Mouse (Mus musculus): Measurements from ENCODE around the gene Zfp800.

Zfp800 gene

DNA sequence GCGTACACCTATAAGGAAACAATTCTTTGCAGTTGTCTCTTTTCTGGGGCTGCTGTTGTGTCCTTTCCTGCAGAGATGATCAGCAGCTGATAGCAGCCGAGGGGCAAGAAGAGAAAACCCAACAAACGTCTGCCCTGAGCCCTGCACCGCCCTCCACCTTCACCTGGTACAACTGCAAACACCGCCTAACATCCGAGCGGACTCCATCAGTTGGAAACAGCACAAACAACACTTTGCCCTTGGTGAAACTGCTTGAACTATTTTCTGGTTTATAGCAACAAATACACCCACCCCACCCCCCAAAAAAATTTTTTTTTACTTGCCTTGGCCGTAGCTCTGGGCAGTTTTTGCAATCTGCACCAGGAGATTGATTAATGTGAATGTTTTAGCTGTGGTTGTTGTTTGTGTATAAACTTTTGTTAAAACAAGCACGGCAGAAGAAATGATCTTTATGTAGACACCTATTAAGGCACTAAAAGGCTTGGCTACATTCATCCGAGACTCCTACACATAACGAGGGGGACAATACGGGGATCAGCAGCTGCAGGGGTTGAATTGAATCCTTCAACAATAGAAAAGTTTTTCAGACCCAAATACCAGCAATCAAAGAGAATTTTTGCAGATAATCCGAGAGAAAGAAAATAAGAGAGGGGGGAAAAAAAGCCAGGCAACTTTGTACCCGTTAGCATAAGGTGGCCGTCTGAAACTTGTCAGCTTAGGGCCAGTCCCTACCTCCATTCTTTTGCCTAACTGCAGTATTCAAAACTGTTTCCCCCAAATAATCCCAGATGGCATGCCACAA, 1.6 kb downstream of the Zfp800 start:
- no peak for DNase-seq

DNA sequence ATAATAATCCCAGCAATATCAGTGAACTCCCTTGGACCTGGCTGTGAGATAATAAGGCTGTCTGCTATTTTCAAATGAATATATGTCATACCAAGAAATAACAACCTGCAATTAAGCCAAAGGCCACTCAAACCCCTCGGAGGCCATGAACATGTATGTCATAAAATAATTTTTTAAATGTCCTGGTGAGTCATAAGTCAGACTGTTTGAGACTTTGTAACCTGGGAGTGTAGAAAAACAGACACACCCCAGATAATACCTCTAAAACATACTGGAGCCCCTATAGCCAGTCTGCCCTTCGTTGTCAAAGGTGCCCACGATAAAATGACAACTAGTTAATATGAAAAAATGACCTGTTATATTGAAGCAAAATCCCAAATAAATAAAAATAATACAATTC, 8.8 kb downstream of the Zfp800 start:
- DNase-seq: no peak

DNA sequence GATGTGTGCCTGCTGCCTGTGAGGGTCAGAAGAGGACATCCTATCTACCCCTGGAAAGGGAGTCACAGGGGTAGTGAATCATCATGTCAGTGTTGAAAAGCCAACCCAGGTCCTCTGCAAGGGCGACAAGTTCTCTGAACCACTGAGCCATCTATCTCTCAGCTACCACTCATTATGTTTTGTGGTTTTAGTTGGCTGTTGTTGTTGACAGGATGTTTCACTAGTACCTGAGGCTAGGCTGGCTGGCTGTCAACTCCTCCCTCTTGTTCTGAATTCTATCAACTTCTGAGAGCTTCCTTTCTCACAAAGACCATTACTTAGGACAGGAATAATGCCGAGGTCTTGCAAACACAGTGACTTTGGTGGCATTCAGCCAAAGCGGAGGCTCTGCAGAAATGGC, 12.6 kb downstream of the Zfp800 start:
- DNase-seq: no peak

DNA sequence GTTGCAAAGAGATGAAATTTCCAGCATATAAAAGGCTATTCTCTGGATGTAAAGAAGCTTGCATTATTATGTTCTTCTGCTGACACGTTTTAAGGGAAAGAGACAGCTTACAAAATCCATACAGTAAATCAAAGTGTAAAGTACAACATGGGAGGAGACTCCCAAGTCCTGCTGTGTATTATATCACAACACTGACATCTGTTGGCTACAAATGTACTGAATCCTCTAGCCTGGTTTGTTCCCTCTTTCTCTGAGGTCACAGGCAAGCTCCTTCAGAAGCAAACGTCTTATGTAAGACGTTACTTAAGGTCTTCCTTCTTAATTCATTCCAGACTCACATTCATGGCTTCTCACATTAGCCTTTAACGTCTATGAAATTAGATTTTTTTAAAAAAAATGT, 15.8 kb downstream of the Zfp800 start:
- no peak for DNase-seq

DNA sequence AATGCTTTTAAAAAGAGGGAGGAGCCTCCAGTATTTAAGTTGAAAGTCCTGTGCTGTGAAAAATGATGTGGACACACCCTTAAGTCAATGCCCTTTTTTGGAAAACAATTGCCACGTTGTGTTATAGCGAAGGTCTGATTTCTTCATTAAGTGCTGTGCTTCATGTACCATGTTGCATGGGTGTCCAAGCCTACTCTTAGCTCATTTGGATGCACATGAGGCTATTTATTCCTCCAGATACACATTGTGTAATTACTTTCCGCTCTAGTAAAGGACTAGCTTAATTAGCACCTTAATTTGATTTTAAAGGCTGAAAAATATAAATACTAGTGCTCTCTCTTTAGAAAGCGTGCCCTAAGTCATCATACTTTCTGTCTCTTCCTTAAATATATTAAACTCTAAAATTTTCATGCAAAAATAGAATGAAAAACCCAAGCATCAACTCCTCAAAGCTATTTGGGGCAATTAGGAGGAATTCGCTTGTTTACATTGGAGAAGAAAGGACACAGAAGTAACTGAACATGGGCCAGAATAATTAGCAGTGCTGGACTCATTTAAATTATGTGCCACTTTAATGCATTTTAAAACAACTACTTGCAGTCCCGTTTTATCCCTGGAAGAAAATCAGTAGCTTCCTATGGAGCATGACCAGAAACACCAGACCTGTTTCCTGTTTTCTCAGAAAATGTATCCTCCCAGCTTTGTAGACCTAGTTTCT, 27.7 kb downstream of the Zfp800 start:
- no peak for DNase-seq

DNA sequence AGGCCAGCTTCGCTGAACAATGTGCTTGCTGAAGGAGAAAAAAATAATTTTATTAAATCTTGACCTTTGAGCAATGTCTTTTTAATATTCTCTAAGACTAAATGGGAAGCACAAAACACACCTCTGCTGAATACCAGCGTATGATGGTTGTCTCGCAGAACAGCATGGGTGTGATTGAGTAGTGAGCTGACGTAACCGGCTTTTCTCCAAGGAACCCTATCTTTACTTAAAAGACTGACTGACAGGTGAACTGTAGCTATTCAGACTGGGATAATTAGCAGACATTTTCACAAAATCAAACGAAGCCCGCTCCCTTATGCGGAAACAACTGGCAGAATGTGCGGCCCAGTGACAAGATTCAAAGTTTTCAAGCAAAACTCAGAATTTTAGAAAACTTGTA, 30.2 kb downstream of the Zfp800 start:
- no peak for DNase-seq

DNA sequence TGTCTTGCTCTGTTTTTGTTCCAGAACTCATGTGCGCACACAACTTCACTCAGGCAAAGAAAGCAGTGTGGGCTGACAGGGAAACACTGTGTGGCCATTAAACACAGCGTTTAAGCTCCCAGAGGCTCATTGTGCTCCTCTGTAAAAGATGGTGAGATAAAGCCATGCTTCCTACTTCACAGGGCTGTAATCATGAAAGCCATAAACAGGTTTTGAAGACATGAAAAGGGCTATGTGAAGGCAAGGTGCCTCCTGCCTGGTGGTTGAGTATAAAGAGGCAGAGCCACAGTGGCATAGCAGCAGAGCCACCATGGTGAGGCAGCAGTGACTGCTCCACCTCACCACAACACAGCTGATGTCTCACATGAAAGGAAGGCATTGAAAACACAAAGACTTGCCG, 46.7 kb downstream of the Zfp800 start:
- no peak for DNase-seq

DNA sequence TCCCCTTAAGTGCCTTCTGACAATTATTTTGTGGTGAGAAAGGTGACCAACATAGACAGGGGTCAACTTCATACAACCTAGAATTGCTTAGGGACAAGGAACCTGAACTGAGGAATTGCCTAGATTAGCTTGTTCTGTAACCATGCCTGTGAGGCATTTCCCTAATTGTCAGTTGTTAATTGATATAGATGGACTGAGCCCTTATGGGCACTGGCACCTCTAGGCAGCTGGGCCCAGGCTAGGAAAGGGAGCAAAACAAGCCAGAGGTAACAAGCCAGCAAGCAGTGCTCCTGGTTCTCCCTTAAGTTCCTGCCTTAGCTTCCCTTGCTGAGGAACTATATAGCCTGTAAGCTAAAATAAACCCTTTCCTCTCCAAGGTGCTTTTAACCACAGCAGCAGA, 52.1 kb downstream of the Zfp800 start:
- no peak for DNase-seq

DNA sequence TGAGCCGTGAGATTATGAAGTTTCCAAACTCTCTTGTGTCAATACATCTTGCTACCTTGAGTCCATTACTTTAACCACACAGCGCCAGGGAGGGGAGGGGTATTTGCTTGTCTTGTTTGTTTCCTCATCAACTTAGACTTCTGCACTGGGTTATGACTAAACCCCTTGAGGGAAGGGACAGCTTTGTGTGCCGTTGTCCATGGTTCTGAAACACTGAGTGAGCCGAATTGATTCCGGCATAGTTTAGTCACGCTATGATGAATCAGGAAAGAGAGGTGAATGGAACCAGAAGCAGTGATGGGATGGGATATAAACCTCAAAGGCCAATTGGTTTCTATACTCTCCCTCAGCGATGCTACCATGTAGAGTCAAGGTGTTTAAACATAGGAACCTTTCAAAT, 52.6 kb downstream of the Zfp800 start:
- DNase-seq: no peak

DNA sequence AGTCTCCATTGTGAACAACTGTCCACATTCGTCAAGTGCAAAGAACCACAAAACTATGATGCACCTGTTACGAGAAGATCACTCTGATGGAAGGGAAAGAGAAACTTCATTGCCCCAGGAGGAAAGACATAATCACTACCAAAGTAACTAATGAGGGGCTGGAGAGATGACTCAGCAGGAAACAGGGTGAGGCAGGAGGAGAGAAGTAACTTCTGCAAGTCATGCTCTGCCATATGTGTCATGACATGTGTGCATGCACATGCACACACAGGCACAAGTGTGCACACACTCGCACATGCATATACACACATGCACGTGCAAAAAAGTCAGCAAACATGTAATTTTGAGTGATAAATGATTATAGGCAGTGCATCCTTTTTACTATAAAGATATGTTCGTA, 54.9 kb downstream of the Zfp800 start:
- DNase-seq: no peak

DNA sequence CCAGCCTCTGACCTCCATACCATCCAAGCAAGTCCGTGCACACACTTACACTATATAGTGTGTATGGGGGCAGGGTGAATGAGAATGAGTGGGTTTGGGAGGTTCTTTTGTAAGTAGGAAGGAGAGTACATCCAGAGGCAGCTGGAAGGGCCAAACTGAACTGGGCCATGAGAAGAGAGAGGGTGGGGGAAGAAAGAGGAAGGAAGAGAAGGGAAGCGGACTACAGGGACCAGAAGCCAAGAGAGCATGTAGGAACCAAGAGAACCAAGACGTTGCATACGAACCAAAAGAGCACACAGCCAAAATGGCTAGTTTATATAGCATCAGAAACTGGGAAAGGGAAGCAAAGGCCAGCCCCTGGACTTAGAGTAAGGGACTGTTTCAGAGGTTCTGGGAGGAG, 56.6 kb downstream of the Zfp800 start:
- no peak for DNase-seq

DNA sequence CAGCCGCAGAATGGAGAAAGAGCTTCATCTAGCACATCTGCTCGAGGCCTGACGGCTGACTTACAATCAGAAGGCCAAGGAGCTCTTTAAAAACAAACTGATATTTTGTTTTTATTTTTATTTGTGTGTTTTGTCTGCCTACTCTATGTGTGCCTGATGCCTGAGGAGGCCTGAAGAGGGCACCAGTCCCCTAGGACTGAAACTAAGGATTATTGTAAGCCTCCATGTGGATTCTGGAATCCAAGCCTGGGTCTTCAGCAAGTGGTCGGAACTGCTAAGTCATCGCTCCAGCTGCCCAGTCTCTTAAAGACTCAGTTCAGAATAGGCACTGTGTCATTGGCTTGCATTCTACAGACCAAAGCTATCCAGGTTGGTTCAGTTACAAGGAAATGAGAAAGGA, 58.4 kb downstream of the Zfp800 start:
- no peak for DNase-seq

DNA sequence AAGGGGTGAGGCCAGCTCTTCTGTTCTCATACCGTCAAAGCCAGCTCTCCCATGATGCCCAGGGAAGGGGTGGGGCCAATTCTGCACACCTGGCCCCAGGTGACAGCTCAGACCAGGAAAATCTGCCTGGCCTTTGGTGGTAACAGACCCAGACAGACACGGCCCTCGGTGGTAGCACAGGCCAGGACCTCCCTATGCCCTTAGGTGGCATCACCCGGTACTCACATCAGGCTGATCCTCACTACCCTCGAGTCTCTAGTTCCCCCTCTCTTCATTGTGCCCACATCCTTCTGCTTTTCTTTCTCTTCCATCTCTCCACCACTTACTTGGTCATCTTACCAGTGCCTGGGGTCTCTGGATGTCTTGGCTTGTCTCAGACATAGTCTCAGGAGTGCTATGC, 64.1 kb downstream of the Zfp800 start:
- no peak for DNase-seq

DNA sequence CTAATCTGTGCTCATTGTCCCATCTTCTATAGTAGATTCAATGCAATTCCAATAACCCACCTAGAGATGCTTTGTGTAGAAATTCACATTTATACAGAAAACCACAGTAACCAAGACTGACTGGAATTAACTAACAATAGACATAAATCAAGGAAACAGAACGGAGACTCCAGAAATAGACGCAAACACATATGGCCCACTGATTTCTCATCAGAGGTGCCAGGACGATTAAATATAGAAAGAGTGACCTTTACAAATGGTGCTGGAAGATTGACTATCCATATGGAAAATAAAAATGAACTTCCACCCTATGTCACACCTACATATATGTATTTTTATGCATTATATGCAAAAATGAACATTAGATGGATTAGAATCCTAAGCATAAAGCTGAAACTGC, 65.3 kb downstream of the Zfp800 start:
- no peak for DNase-seq

DNA sequence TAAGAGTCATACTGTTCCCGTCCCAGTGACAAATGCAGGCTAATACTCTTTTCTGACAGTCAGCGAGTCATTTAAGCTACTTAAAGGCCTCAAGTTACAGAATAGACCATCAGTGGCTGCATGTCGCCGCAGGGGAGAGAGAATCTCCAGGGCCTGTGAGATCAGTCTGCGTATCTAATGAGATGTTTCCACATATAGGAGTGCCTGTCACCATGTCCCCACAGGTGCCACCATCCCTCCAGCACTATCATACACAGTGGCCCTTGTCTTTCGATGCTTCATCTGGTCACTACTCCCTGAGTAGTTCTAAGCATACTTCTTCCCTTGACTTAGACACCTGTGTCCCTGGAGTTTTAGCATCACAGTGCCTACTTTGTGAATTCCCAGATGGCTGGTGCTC, 68.0 kb downstream of the Zfp800 start:
- no peak for DNase-seq

DNA sequence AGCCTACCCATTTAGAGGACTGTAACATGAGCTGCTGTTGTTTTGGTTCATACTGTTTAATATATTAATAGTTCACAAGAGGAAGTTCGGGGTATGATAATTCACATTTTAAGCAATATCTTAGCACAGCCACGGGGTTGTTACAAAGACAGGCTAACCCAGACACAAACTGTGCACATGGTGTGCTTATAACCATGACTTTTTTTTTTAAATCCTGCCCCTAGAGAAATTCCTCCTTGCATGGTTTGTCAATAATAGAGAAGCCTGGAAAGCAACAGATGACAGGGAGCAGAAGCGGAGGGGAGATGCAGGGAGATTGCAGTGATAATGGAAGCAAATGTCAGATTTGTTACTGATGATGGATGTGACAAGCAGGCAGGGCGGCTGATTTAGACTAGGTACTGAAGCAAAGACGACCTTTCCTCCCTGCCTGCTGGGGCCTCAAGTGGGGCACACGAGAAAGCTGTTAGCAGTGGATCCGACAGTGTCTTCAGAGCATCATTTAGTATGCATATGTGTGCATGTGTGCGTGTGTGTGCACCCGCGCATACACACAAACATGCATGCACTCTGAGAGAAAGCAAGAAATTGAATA, 68.7 kb downstream of the Zfp800 start:
- DNase-seq: no peak

DNA sequence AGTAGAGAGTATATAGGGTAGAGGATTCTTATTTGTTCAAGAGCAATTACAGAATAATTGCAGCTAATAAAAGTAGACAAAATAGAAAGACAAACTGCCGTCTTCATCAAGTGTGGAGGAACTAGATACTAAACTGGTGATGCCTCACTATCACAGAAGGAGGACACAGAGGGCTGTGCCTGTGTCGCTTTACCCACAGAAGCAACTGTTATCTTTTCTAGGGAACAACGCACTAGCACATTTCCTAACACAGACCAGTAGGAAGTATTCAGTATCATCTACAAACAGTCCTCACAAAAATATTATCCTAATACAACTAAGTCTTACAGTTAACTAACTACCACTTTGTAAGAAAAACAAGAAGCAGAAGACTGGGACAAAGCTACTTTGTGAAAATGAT, 71.1 kb downstream of the Zfp800 start:
- DNase-seq: no peak

DNA sequence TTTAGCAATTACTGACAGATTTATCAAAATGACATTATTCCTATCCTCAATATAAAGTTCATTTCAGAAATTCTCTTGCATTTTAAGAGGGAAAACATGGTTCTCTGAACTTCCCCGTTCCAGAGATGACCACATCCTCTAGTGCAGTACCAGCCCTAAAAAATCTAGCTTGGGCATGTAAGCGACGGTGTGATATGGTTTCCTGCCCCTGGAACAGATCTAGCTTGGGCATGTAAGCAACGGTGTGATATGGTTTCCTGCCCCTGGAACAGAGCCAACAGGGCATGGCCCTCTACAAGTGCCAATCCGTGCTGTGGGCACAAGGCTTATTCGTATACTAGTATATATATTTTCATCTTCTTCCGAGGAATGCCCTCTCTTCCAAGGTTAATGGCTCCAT, 75.4 kb downstream of the Zfp800 start:
- DNase-seq: no peak

DNA sequence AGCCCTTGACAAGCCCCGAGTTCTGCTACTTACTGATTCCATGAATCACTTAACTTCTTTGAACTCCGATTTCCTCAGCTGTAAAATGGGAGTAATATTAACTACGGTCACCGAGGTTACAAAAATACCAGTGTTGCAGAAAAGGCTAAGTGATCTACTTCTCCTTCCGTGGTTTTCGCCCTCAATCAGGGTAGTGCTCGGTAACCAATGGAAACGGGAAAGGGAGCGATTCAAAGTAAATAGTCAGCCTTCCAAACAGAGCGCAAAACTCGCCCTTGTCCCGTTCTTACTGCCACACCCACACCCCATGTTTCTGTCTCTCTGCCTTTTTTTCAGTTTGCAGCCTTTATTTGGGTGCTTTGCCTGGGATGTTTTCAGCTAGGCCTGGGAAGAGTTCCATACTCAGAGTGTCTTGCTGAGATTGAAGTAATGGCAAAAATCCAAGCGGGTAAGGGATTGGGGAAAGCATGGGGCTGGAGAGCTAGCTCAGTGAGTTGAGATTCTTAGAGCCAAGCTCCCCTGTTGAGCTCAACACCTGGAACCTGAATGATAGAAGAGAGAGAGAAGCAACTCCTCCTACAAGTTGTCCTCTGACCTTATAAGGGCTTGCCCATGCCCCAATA, 78.0 kb downstream of the Zfp800 start:
- no peak for DNase-seq

DNA sequence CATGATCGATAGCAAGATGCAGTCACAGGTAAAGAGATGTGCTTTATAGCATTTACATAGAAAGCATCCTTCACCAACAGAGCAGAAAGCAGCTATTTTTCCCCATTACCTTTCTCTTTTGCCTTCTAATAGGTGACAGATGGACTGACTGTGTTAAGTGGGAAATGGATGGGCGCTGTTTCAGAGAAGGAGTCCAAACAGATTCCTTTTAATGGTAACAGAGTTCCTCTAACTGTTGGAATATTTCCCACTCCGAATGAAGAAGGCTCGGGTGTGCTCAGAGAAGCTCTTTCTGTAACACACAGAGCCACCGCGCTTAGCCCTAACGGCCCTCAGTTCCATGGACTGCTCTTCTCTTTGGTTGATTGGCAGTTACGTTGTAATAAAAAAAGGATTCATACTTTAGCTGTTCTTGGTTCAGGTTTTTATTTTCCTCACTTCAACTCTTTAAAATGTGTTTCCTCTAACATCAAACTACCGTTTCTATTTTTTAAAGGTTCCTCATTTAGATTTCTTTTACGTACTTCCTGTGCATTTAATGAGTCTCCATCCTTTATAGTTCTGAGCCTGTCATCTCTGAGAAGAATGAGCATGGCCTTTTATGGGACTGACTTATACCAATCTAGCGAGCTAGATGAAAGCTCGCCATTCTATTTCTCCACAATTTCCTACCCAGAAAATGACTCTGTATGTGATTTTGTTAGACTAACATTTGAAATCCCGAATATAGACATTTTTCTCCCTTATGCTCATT, 78.8 kb downstream of the Zfp800 start:
- no peak for DNase-seq

DNA sequence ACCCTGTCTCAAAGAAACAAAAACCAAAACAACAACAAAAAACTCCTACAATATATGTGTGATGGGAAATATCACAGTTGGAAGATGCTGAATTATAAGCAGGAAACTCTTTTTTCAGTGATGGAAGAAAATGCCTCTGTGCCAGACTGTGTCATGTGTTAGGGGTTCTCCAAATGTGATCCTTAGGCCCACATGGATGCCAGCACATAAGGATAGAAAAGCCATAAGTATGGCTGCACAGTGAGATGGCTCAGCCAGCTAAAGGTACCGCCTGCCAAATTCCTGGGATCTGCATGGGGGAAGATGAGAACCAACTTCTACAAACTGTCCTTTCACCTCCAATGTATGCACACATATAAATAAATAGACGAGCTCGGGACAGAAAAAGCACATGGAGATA, 82.6 kb downstream of the Zfp800 start:
- DNase-seq: no peak

DNA sequence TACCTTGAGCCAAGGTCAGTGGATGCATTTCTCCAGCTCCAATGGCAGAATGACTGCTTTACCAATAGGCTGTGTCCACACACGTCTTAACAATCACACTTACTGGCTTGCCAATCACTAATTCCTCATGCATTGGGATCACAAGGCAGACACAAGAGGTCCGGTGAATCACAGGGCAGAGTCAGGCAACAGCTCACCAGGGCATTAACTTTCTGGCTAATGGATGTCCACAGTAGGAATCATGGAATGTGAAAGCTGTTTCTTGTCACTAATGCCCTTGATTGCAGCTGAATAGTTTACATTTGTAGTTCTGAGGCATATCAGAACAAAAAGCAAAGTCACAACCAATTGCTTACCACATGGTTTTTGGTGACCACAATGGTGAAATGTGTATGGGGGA, 85.7 kb downstream of the Zfp800 start:
- no peak for DNase-seq

DNA sequence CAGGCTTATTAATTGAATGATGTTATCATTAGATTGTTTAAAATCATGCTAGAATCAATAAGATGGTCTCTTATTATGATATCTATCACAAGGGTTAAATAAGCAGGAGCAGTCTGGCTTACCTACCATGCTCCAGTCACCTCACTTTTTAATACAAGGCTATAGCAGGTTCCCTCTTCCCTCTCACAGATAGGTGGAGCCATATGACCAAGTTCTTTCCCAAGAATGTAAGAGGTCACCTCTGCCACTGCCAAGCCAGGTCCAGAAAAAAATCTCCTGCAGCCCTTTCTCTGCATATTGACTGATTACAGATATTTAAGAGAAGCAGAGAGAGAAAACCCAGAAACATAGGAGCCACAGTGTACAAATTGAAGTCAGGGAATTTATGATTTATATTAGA, 88.1 kb downstream of the Zfp800 start:
- no peak for DNase-seq
